Mouse (Mus musculus) layer of hippocampus, adult 9-10 months (tissue): ENCODE measurements around the gene Cdh12.
A peak's percentile ranks its signal among the peaks of the same experiment; 100 is the strongest.
"Not testable (repeated sequence)": the region's sequence is repeated elsewhere in the genome, so short reads cannot be mapped to it uniquely, and the experiment has no call there.

Source experiments
- DNase-seq: peaks from one replicate; pipeline ENCODE4 v3.0.0; 2022; ENCODE audit warnings: low spot score

The Cdh12 gene

DNA sequence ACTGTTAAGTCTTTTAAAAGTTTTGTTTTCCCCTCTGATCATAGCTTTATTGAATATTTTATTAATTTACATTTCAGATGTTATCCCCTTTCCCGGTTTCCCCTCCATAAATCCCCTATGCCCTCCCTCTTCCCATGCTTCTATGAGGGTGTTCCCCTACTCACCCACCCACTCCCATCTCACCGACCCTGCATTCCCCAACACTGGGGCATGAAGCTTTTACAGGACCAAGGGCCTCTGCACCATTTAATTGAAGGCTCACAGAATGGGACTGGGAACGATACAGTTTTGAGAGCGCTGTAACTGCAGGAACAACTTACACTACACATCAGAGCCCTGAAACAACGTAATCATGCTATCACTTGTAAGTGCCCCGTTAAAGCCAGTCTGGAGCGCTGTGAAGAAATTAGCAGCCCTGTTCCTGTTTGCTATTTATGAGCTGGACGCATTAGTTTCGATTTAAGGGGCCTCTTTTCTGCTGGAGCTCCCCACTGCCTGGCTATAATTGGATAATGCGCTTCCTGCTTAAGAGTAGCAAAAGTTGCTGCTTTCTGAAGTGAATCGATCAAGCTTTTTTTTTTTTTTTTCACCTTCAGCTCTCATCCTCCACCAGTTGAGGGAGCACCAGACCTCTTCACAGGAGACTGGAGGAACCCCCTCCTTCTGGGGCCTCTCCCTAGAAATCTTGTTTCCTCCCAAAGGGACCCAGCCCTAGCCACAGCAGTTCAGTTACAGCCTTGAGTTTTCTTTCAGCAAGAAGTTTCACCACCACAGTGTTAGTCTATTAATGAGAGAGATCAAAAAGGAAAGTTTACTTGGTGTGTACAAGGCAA is 660.2 kb downstream of the Cdh12 start:
- no peak for DNase-seq

DNA sequence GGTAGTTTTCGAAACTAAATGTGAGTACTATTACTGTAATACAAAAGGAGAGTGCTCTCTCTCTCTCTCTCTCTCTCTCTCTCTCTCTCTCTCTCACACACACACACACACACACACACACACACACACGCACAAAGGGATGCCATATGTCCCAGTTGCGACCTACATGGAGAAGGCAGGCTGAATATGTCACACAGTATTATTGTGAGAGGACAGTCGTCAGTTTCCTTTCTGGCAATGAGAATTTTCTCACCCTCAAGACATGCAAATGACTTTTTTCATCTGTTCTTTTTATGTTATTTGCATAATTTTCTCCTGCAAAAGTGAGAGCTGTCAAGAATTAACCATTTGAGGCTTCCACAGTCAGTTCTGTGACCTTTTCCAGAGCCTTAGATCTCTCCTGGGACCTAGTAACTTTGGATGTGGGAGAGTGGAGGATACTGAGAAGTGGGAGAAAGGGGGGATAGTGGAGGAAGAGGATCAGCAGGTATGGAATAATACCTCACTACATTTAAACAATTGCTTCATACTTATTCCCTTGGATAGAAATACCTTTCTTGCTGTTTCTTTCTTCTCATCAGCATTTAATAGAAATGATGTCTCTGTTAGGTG is 660.9 kb downstream of the Cdh12 start:
- DNase-seq: no peak

DNA sequence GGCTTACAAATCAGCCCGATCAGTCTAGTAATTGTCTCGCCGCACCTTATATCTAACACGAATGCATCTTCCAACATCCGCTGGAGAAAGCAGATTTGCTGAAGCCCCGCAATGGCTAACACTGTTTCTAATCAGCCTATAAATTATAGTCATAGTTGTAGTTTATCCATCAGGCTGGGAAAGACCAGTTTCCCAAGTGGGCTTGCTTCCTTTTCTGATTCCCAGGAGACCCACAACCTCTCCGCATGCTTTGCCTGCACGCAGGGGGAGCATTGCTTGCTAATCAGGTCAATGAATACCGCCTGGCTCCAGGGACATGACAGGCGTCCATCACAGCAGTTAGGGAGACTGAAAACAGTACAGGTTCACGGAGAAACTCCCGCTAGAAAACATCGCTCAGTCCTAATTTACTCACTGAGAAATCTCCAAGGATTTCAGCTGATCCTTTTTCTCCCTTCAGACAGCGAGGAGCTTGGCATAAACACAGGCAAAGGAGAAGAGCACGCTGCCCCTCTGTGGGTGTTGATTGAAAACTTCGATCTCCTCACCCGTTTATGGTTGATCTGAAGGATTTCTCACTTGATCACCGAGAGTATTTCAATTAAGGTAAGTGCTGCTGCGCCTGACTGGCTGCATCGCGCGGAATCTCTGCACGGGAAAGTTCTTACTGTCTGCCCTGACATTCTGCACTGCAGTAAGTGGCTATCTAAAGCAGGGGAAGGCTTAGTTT is 662.0 kb downstream of the Cdh12 start:
- DNase-seq: no peak

DNA sequence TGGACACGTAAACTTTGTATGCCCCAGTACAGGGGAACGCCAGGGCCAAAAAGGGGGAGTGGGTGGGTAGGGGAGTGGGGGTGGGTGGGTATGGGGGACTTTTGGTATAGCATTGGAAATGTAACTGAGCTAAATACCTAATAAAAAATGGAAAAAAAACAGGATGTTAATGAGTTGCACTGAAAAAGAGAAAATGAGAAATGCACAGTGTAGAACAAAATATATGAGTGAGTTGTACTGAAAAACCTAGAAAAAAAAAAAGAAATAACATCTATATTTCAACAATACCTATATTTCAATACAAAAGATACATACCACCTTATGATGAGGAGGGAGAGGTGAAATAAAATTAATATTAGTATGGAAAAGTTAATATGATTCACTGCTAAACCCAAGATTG is 665.7 kb downstream of the Cdh12 start:
- DNase-seq: not testable (repeated sequence)

DNA sequence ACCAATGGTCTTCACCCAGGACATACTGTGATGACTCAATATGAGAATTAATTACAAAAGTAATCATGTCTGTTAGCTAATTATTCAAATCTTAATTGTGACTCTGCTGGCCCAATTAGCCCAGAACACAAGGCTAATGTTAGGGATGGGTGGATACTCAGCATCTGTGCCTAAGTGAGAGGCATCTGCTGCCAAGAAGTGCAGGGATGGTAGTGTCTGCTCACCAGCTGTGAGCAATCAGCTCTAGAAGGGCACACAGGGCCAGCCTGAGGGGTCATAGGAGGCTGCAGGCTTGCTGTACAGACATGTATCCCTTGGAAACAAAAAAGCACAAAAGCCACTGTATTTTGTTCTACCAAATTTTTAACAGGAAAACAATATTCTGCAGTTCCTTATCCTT is 681.6 kb downstream of the Cdh12 start:
- no peak for DNase-seq

DNA sequence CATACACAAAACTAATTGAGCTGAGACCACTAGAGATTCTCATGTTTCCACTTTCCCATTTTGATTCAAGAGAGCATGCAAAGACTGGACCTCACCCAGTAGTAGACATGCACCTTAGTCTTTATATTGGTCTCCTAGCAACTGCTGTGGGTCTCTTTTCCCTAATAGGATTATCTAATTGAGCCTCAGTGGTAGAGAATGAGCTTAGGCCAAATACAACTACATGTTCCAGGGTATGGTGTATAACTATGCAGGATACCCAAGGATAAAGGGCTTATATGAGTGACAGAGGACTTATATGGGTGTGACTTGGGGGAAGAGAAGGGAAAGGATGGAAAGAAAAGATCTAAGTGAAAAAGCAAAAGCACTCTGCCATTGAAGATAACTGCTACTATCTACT is 683.9 kb downstream of the Cdh12 start:
- no peak for DNase-seq

DNA sequence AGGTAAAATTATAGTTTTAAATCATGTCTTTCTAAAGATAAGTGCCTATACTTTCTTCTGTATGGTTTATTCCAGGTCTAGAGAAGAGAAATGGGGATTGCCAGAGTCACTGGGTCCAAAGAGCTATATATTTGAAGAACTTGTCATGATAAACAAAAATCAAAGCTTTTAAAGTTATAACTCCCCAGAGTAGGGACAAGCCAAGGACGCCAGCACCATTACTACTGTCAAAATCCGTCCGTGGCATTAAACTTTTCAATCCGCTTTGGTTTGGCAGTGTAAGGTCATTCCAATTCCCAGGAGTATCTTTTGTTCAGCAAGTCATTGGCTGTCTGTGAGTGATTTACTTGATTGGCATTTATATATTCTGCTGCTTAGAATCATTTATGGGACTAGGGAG is 697.8 kb downstream of the Cdh12 start:
- no peak for DNase-seq

DNA sequence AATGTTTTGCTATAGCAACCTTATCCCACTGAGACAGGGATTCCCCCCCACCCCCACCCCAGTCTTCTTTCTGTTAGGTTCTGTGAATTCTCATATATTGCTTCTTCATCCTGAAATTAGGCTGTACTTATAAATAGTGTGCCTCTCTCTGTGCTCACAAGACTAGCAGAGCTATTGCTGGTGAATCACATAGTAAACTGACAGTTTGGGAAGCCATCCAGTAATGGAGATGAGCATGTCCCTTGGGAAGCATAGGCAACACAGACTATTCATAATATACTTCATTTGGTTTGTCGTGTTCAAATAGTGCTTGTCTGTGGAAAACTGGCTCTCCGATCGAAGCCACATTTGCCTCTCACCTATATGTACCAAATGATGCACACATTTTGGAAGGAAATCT is 704.5 kb downstream of the Cdh12 start:
- no peak for DNase-seq

DNA sequence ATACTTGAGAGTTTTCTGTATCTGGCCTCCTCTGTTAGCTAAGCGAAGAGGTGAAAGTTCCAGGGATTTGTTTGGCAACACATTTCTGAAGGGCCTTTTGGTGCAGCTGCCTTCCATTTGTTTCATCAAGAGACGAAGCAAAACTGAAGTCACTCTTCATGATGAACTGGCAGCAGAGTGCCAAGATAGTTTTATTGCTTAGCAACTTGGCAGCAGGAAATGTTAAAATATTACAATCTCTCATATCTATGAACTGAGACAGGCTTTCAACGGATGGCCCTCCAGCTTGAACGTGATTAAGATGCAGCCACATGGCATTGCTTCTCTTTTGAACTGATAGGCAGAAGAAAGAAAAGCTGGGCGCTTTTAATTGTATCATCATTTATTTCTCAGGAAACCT is 730.7 kb downstream of the Cdh12 start:
- DNase-seq: peak; percentile 38

DNA sequence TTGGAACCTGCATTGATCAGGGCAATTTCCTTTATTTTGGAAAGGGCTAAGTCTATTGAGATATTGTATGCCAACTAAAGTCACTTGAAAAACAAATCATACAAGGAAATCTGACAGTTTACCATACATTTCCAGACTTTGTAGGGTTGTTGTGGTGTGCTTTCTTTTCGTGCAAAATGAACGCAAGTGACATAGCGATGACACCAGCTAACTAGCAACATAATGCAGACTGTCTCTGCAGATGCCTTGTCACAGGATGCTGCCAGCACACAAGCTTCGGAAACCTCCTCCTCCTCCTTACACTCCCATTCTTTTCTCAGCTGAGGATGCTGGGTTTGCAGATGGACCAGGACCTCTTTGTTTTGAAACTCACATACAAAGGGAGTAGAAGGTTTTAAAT is 731.1 kb downstream of the Cdh12 start:
- peak; percentile 11 for DNase-seq

DNA sequence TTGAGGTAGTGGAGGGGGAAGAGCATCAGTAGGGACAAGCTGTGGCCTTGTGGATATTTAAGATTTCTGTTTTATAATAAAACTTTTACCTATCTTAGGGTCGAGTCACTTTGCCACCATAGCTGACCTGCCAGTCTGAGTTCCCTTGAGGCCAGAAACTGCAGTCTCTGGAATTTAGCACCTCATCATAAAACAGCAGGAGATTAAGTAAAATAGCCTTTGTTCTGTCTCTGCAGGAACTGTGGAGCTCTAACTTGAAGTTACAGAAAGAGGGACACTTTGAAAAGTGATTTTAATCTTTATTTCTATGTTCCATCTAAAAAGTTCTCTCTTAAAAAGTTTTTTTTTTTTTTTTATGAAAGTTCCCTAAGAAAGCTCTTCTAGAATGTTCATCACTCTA is 736.7 kb downstream of the Cdh12 start:
- DNase-seq: no peak

DNA sequence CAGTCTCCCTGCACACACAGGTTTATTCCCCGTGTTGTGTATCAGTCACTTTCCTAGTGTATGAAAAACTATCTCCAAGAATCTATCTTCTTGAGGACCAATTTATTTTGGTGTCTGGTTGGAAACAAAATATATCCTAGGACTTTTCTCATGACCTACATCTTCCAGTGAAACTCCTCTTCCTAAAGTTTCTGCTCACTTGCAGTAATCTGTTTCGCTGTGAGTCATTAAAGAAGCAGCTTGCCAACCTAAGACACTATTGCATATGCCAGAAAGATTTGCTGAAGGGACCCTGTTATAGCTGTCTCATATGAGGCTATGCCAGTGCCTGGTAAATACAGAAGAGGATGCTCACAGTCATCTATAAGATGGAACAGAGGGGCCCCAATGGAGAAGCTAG is 761.0 kb downstream of the Cdh12 start:
- not testable (repeated sequence) for DNase-seq

DNA sequence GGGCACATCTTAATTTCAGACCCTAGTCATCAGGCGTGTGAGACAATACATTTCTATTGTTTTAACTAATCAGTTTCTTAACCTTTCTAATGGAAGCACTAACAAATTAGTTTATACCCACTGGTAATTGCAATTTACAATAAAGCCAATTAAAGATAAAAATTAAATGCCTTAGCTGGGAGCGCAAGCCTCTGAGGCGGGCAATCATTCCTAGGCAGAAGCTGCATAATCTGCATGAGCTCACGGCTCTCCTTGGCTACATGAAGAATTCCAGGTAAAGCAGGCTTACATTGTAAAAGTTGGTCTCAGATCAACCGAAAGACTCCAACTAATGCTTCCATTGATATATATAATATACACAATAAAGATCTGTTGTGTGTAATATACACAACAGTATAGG is 773.9 kb downstream of the Cdh12 start:
- DNase-seq: no peak

DNA sequence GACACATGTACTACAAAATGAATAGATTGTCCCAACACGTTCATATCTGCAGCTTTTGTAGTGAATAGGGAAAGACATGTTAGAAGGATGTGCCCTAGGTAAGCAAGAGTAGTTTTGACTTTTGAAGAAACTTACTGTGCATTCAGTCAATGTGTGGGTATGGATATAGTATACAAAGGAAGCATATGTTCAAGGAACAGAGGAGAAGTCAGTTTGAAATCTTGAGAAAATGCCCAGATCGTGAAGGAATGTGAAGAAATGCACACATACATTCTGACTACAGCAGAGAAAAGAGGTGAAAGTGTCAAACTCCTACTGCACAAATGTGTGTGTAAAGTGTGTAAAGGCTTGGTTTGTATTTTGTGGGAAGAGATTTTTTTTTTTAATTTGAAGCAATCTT is 812.3 kb downstream of the Cdh12 start:
- no peak for DNase-seq

DNA sequence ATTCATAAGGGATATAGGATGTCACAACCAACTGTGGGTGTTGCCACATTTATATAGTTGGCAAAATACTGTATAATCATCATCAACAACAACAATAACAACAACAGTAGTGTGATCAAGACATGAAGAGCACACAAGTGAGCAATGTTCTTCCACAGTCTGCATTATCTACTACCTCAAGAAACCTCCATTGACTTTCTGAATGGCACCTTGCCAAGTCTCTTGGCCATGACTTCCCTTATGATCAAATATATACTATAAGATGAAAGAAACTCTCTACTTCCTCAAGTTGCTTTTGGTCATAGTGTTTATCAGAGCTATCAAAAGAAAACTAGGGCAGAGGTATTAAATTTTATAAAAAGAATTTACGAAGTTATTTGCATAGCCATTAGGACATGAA is 820.8 kb downstream of the Cdh12 start:
- no peak for DNase-seq

DNA sequence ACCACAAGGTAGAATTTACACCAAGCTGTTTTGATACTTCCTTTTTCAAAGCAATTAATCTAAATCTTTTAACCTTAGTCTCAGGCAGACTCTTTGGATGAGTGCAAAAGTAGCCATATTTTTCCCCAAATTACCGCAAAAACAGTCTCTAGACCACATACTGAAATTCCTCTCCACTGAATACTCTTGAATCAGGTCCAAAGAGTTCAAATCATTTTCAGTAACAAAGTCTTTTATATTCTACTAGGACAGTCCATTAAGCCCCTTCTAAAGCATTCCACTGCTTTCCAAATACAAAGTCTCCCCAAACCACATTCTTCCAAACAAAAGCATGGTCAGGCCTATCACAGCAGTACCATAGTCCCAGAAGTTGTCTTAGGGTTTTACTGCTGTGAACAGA is 848.0 kb downstream of the Cdh12 start:
- DNase-seq: no peak

DNA sequence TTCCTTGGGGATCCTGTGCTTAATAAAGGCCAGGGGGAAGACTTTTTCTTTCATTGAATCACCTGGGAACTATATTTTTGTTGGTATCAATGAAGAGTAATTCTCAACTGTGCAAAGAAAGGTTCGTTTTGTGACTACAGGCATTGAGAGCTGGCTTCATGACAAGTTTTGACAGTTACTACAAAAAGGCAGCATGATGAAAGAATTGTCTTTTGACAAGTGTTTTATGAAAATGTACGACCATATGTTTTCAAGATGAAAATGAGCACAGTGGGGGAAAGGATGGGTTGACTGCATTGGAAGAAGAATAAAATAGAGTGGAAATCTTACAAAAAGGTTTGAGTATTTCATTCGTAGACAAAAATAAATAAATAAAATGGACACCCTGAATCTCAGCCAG is 866.4 kb downstream of the Cdh12 start:
- DNase-seq: peak; percentile 13

DNA sequence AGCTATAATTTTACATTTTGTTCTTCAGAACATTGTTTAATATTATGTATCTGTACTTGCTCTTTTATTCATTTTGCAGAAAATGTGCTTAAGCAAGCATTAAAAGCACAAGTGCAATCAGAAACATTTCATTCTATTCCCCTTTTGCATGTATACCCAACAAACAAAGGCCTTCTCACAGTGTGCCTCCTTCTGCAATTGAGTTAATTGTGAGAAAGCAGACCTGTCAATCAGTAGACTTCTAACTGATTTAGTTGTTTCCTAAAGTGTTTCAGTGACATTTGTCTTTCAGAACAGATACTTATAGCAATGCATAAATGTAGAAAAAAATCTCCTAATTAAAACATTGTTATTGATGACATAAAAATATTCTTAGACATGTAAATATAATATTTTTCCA is 894.8 kb downstream of the Cdh12 start:
- no peak for DNase-seq

DNA sequence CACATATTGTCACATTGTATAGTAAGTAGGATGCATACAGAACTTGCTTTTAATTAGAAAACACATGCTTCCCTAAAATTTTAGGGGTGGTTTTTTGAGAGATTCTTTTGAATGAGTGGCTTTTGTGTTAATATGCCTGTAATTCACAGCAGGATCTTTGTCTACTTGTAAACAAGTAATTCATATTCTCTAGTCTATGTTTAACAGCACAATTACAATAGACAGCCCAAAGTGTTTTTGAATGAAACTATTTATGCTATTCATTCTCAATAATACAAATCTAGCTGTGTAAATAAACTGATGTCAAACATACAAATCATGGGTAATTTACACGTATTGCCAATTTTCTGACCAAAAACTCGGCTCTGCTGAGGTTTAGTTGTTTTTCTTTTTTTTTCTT is 895.3 kb downstream of the Cdh12 start:
- DNase-seq: no peak

DNA sequence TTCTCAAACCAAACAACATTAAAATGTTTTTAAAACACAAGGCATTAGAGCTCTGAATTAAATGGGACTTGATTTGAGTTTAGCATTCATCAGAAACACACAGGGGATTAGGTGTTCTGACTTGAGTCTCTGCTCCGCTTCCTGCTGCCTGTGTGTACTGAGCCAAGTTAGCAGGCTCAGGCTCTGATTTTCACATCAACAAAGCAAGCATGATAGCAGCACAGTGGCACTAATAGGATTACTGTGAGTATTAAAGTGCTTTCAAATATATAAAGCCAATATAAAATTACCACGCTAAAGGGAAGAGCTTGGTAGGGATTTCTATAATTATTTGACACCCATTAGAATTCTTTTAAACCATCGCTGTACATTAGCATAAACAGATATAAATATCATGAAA is 895.7 kb downstream of the Cdh12 start:
- no peak for DNase-seq

DNA sequence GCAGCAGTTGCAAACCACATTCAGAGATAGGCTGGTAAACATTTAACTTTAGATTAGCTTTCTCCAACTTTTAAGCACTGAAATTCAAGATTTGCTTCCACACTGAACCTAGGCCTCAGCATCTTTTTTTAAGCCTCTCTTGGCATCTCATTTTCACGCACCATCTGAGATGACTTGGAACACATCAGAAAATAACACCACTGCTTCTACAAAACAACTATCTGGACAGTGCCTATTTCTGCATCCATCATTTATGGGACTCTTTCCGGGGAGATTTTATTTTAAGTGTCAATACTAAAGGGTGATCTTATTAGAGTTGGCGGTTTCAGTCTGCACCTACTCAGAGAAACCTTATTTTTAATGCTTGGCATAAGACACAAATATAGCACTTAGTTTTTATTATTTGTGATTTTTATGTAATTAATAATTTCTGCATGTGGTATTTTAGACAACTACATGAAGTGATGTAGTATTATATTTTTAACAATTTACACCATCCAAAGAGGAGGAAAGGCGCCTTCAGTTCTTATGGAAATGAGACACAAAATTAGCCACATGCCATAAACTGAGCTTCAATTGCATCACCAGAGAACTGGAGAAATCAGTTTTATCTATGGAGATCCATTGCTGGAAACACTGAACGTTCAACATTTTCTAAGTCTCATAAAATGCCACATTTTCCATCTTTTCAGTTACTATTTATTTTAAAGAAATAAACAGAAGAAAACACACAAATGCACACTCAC is 906.5 kb downstream of the Cdh12 start:
- no peak for DNase-seq

DNA sequence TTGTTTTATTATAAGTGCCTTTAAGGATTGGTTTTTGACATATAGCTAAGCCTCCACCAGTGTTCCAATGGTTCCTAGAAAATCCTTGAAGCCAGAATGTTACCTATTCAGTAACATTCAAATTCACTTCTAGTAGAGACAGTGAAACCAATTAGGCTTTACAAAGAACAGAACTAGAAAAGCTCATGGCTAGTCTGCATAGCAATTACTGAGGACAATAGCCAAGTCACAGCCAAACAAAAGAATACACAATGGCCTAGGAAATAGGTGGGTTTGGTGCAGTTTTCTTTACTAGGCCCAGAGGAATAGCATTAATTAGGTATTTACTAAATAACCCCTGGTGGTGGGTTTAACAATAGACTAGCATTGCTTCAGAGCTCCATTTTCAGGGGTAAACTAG is 917.3 kb downstream of the Cdh12 start:
- DNase-seq: no peak

DNA sequence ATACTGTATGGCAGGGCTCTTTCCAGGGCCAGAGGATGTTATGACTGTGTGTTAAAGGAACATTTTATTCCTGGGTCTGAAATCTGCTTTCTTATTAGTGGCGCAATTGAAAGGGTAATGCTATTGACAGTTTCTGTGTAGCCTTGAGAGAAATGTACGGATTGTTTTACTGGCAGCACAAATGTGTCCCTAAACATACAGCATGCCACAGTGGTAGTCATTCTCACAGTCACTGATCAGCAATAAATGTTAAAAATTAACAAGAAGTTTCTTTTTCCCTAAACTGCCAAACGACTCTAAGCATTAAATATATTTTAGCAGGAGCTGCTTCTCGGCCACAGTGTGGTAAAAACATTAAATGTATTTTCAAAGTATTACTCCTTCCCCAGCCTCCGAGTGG is 926.4 kb downstream of the Cdh12 start:
- no peak for DNase-seq
